Mouse (Mus musculus) embryonic facial prominence, embryonic 11.5 days (tissue): ENCODE measurements around the gene Dld. TPM values are rescaled to one million over a fixed set of nuclear protein-coding genes. Genes with fewer than 3 reads are reported as not detected.

Experiments used
- ATAC-seq: fragments of 200-750 bp; cut with Nextera tagmentation; replicated peaks from 2 replicates; pipeline ENCODE4 v1.8.0; 2017; ENCODE audit warnings: low read depth; ENCODE audit not compliant: insufficient number of reproducible peaks, low FRiP score, low TSS enrichment
- DNase-seq: peaks from one replicate; pipeline ENCODE4 v3.0.0-alpha.2; 2015; ENCODE audit warnings: low spot score
- H3K27ac ChIP-seq: fragments of 300-500 bp; sonication (generic); replicated peaks from 2 replicates; pipeline ENCODE4 v1.5.1; 2014; ENCODE audit warnings: mild to moderate bottlenecking, low read depth, low read length, control low read depth
- H3K27me3 ChIP-seq: fragments of 300-500 bp; sonication (generic); 2 replicates; pipeline ENCODE4 v1.6.1; 2014; ENCODE audit warnings: mild to moderate bottlenecking, low read length, moderate library complexity, mixed read lengths; ENCODE audit not compliant: control insufficient read depth, insufficient read depth
- H3K36me3 ChIP-seq: fragments of 300-500 bp; sonication (generic); replicated peaks from 2 replicates; pipeline ENCODE4 v1.6.1; 2014; ENCODE audit warnings: low read depth, mild to moderate bottlenecking, low read length, moderate library complexity, mixed read lengths; ENCODE audit not compliant: control insufficient read depth, insufficient read depth
- H3K4me1 ChIP-seq: fragments of 300-500 bp; sonication (generic); 2 replicates; pipeline ENCODE4 v1.6.1; 2014; ENCODE audit warnings: low read length, mixed read lengths; ENCODE audit not compliant: control insufficient read depth, insufficient read depth
- H3K4me2 ChIP-seq: fragments of 300-500 bp; sonication (generic); 2 replicates; pipeline ENCODE4 v1.6.1; 2014; ENCODE audit warnings: low read depth, mild to moderate bottlenecking, control low read depth, low read length, moderate library complexity
- H3K4me3 ChIP-seq: fragments of 300-500 bp; sonication (generic); 2 replicates; pipeline ENCODE4 v1.5.1; 2014; ENCODE audit warnings: low read depth, low read length, control low read depth
- H3K9ac ChIP-seq: fragments of 300-500 bp; sonication (generic); replicated peaks from 2 replicates; pipeline ENCODE4 v1.6.1; 2014; ENCODE audit warnings: mild to moderate bottlenecking, control low read depth, low read length
- H3K9me3 ChIP-seq: fragments of 300-500 bp; sonication (generic); replicated peaks from 2 replicates; pipeline ENCODE4 v1.6.1; 2016; ENCODE audit warnings: mild to moderate bottlenecking, low read length, inconsistent platforms, mixed read lengths; ENCODE audit not compliant: control insufficient read depth
- WGBS: fragments of 180-500 bp; shearing (Covaris S2); extraction: QIAGEN DNeasy Blood & Tissue Kit; methylation state at CpG from one replicate; pipeline ENCODE4 v1.1.7; 2014; 5-methylcytosine and 5-hydroxymethylcytosine counted together
- polyA plus RNA-seq: library from polyadenylated mRNA; unstranded; fragments of >200 nt; fragmentation: Nextera tagmentation; extraction: Ambion mirVana; gene quantifications from 2 replicates; pipeline ENCODE4 v1.2.1, GENCODE M21; 2014

The Dld gene
- polyA plus RNA-seq, 1 experiment from 2014 or later = 216 TPM

DNA sequence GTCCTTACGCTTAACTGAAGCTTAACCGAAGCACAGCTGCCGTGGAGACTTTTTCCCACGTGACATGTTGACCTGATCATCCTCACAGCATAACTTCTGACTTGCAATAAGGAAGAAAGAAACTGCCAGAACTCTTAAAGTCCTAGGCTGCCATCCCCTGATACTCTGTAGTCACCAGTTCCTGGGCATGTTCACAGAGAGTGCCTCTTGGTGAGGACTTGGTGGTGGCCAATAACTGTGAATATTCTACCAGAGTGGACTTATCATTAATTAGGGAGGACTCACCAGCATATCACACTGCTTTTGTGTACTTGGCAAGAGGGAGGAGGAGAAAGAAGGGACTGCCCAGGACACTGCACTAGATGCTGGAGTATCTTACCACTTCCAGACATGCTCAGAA, 53.1 kb downstream of the Dld start:
- ATAC-seq (no peak), DNase-seq (no peak)
- Histone ChIP-seq H3K27me3 (no peaks in the 10 kb centered on the region), H3K9ac (no peak overlapping the region), H3K9me3 (no peaks in the 10 kb centered on the region), H3K4me1 (no peaks in the 10 kb centered on the region; the same call in 1 of the 2 replicates), H3K4me3 (no peak overlapping the region), H3K36me3 (no peaks in the 10 kb centered on the region; the same call in none of the 2 replicates), H3K27ac (no peak overlapping the region), H3K4me2 (no peak overlapping the region)
- WGBS = 86% methylated on average over 4 of the region's 4 CpGs

- Histone ChIP-seq H3K36me3 (no peaks in the 10 kb centered on the region; the same call in 1 of the 2 replicates), H3K4me2 (no peak overlapping the region), H3K27me3 (no peaks in the 10 kb centered on the region), H3K4me3 (no peak overlapping the region), H3K9ac (no peak overlapping the region), H3K4me1 (no peaks in the 10 kb centered on the region; the same call in 1 of the 2 replicates), H3K27ac (no peak overlapping the region), H3K9me3 (no peaks in the 10 kb centered on the region)
- DNase-seq (no peak), ATAC-seq (no peak)
- 64% methylated on average over 4 of the region's 4 CpGs for WGBS
Observed at GRCm38 (mm10) chr12:31296097-31296496, 55.2 kb downstream of the Dld start.

- no peaks in the 10 kb centered on the region; the same call in 1 of the 2 replicates for H3K36me3 ChIP-seq
- DNase-seq = peak; percentile 27
- WGBS = 58% methylated on average over 3 of the region's 3 CpGs
- no peak overlapping the region for H3K27ac ChIP-seq
- H3K9me3 ChIP-seq = no peaks in the 10 kb centered on the region
- H3K9ac ChIP-seq = no peak overlapping the region
- no peak overlapping the region for H3K4me3 ChIP-seq
- no peaks in the 10 kb centered on the region for H3K27me3 ChIP-seq
- no peak overlapping the region for H3K4me2 ChIP-seq
- H3K4me1 ChIP-seq = no peaks in the 10 kb centered on the region; the same call in 1 of the 2 replicates
- no peak for ATAC-seq
Observed at GRCm38 (mm10) chr12:31295505-31295904, 55.7 kb downstream of the Dld start.

GRCm38 (mm10) chr12:31294996-31295395, 56.3 kb downstream of the Dld start:
- DNase-seq = no peak
- Histone ChIP-seq H3K27ac (no peak overlapping the region), H3K9me3 (no peaks in the 10 kb centered on the region), H3K4me2 (no peak overlapping the region), H3K4me3 (no peak overlapping the region), H3K36me3 (no peaks in the 10 kb centered on the region; the same call in 1 of the 2 replicates), H3K27me3 (no peaks in the 10 kb centered on the region), H3K9ac (no peak overlapping the region), H3K4me1 (no peaks in the 10 kb centered on the region; the same call in 1 of the 2 replicates)
- ATAC-seq = no peak
- 75% methylated on average over 11 of the region's 11 CpGs for WGBS

- H3K9ac ChIP-seq = no peak overlapping the region
- H3K27ac ChIP-seq = no peak overlapping the region
- no peak overlapping the region for H3K4me3 ChIP-seq
- H3K36me3 ChIP-seq = peaks cover under 1% of the 10 kb centered on the region
- WGBS = 67% methylated on average over 10 of the region's 10 CpGs
- ATAC-seq = no peak
- H3K4me2 ChIP-seq = no peak overlapping the region
- no peak for DNase-seq
- H3K27me3 ChIP-seq = no peaks in the 10 kb centered on the region
- no peaks in the 10 kb centered on the region; the same call in 1 of the 2 replicates for H3K4me1 ChIP-seq
- no peaks in the 10 kb centered on the region for H3K9me3 ChIP-seq
Observed at GRCm38 (mm10) chr12:31294526-31294925, 56.7 kb downstream of the Dld start.

DNA sequence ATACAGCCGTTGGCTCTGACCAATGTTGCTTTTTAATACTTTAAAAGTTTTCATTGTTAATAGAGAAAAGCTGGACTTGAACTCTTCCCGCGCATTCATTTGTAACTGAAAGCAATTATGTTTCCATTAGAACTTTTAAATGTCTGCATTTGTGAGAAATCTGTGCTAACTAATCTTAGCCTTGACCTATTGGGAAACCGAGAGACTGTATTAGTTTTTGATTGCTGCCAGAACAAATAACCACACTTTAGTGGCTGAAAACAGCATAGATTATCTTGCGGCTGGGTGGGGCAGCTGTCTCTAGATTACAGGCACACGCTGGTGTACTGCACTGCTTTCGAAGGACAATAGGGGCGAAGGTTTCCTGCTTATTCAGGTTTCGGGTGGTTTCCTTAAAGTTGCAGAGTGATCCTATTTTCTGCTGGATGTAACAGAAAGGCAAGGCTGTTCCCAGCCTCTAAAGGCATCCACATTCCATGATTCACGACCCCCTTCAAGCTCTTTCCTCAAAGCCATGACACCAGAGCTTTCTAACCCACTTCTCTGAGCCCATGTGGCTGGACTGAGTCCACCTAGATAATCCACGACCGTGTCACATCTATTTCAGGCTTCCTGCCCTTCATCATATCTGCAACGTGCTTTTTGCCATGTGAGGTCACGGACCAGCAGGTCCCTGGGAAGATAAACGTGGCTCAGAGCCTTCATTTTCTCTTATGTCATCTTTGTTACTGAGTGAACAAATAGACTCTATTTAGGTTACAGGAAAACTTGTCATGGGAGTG, 57.7 kb downstream of the Dld start:
- no peak overlapping the region for H3K4me3 ChIP-seq
- DNase-seq (no peak), ATAC-seq (no peak)
- peaks cover 5% of the 10 kb centered on the region for H3K36me3 ChIP-seq
- no peak overlapping the region for H3K9ac ChIP-seq
- no peaks in the 10 kb centered on the region for H3K27me3 ChIP-seq
- no peak overlapping the region for H3K27ac ChIP-seq
- WGBS = 66% methylated on average over 15 of the region's 15 CpGs
- H3K4me2 ChIP-seq = no peak overlapping the region
- H3K4me1 ChIP-seq = no peaks in the 10 kb centered on the region; the same call in 1 of the 2 replicates
- no peaks in the 10 kb centered on the region for H3K9me3 ChIP-seq

GRCm38 (mm10) chr12:31290951-31291350, 60.3 kb downstream of the Dld start:
- 87% methylated on average over 3 of the region's 3 CpGs for WGBS
- no peak overlapping the region for H3K9ac ChIP-seq

DNA sequence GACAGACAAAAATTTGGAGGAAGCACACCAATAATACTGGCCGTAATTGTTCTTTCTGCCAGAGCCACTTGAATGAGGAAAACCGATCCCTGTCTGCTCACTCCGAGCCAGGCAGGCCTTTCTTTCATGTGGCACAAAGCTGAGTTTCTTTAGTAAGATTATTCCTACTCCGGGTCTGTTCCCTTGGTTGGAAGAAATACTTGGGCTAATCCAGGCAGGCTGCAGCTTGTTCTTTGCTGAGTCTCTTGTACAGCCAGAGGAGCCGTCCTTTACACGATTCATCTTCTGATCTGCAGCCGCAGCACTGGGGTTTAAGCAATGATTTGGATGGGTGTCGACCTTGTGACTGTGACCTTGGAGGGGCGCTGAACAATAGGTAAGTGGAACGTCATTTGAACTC, 62.2 kb downstream of the Dld start:
- no peak overlapping the region for H3K27ac ChIP-seq
- no peak overlapping the region for H3K9ac ChIP-seq
- H3K4me1 ChIP-seq = no peaks in the 10 kb centered on the region
- no peak overlapping the region for H3K4me3 ChIP-seq
- DNase-seq (no peak), ATAC-seq (no peak)
- H3K4me2 ChIP-seq = no peak overlapping the region
- peaks cover 15% of the 10 kb centered on the region for H3K36me3 ChIP-seq
- H3K9me3 ChIP-seq = no peaks in the 10 kb centered on the region
- WGBS = 81% methylated on average over 10 of the region's 10 CpGs
- no peaks in the 10 kb centered on the region for H3K27me3 ChIP-seq

More at GRCm38 (mm10) chr12:31290951-31291350, 60.3 kb downstream of the Dld start:
- ATAC-seq = no peak
- no peak overlapping the region for H3K4me3 ChIP-seq
- H3K9me3 ChIP-seq = no peaks in the 10 kb centered on the region
- H3K27me3 ChIP-seq = no peaks in the 10 kb centered on the region
- H3K4me2 ChIP-seq = no peak overlapping the region
- no peak overlapping the region for H3K27ac ChIP-seq
- no peaks in the 10 kb centered on the region; the same call in 1 of the 2 replicates for H3K4me1 ChIP-seq
- no peak for DNase-seq
- peaks cover 15% of the 10 kb centered on the region for H3K36me3 ChIP-seq
